Mouse (Mus musculus) gastrocnemius, adult 8-10 months (tissue): ENCODE data around the gene Chml. TPM values are rescaled to one million over a fixed set of nuclear protein-coding genes. Genes with fewer than 3 reads are reported as not detected.

Experiments
- DNase-seq, 2 experiments: peaks; one replicate each; pipeline ENCODE4 v3.0.0; 2022; ENCODE audit warnings: low spot score in 2 of 2
- total RNA-seq, 4 experiments: library from RNA; stranded (reverse); gene quantifications; 2 replicates each; pipeline ENCODE4 v1.2.4; 2022

Chml gene
- total RNA-seq, 4 experiments from 2014 or later, result 3.0 to 6.0 (median 3.7) TPM

GRCm38 (mm10) chr1:175659900-175660299 lies 32.8 kb downstream of the Chml start:
- DNase-seq, result no peak

DNA sequence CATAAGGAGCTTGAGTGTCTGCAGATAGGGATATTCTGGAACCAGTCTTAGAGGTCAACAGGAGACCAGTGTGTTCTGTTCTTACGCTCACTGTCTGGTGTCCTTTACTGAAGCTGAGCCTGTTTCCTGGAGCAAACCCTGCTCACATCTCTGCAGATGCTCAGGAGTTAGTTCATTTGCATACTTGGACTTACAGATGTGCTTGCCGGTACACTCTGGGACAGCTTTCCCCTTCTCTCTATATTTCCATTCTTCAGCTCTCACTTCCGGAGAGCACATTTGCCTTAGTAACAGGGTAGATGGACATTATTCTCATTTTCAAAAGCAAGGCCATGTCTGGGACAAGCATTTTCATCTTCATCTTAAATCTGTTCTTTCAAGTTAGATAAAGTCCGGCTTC lies 44.1 kb downstream of the Chml start:
- no peak for DNase-seq

- DNase-seq, result no peak
Observed at GRCm38 (mm10) chr1:175646952-175647351, 45.7 kb downstream of the Chml start.

DNA sequence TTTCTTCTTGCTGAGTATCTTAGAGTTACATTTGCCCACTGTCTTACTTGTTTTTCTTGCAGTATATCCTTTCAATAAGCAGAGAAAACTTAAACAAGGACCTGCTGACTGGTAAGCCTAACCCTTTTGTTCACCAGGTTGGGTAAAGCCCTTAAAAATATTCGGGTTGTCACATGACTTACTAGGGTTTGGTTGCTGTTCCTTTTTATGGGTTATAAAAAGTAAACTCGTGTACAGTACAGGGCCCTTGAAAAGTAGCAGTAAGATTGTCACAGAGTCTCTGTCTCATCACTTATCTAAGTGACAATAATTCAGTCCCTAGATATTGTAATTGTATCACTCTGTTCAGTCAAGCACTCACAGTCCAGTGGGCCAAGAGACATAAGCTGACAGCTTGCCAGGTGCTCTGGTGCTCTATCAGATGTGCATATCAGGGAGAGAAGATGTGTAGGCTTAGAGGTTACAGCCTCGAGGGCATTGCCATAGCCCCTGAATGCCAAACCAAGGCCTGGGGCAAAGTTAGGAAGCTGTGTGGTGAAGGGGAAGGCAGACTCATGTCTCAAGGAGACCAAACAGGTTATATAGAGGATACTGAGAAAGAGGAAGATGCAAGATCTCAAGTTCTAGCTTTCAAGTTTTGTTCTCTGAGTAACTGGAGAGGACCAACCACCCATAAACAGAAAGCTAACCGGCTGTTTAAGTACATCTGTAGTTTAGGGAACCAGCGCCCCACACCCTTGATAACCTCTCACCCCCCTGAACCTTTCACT lies 49.0 kb downstream of the Chml start:
- DNase-seq, result no peak

DNA sequence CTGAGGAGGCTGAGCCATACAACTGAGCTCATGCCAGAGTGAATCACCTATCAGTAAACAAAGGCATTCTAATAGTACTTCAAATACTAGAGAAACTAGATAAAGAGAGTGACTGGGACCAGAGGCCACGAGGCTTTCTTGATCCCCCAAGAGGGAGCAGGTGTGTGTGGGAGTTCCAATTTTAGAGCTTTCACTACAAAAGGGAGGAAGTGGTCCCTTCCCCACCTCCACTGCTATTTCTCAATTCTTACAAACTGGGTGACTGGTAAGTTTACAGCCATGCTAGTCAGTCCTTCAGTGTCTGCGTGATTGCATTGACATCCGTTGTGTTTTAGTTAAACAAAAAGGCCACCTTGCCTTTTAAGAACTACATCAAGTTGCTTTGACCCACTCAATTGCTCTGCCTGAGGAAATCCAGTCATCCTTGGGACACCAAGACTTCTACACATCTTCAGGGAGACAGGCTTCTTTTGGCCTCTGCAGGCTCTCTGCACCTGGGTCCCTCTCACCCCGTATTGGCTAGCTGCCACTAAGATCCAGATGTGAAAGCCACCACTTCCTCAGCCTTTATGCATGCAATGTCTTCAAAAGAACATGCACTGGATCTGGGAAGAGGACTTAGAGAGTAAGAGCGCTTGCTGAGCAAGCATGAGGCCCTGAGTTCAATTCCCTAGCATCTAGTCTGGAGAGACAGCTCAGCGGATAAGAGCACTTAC lies 52.1 kb downstream of the Chml start:
- DNase-seq, result no peak

GRCm38 (mm10) chr1:175639072-175639471 lies 53.6 kb downstream of the Chml start:
- no peak for DNase-seq

- DNase-seq, result no peak
Observed at GRCm38 (mm10) chr1:175637677-175638076, 55.0 kb downstream of the Chml start.

DNA sequence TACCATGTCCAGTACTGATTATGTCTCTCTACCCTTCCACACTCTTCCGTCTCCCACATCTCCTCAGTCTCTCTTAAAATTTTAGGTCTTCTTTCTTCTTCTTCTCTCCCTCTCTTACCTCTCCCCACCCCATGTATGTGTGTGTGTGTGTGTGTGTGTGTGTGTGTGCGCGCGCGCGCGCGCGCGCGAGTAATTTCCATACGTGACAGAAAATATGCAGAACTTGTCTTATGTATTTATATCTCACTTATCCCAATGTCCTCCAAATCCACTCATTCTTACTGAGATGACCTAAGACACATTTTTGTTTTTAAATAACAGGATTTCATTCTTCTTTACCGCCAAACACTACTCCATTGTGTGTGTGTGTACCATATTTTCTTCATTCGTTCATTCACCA lies 60.2 kb downstream of the Chml start:
- no peak for DNase-seq

Other genes with a start within 250 kb of the Chml start
- under 1 TPM in 2 of 4 experiments, not detected in 2; 0.31 to 0.46 TPM for gene Rgs7, start 200.4 kb downstream of the Chml start, total RNA-seq
- under 1 TPM in 1 of 4 experiments, not detected in 3; 0.11 TPM for gene Kmo, start 72.5 kb downstream of the Chml start, total RNA-seq
- 100 to 1,000 TPM; 237 to 267 (median 244) TPM for gene Fh1, start 67.3 kb downstream of the Chml start, total RNA-seq
- gene Opn3, start 125 bp downstream of the Chml start, total RNA-seq, result 1 to 10 TPM; 3.8 to 6.2 (median 5.0) TPM
- not detected for gene Wdr64, start 5.7 kb upstream of the Chml start, total RNA-seq
- not detected for gene Exo1, start 187.7 kb upstream of the Chml start, total RNA-seq
- gene Gm38100, start 227.4 kb upstream of the Chml start, total RNA-seq, result not detected